Mouse (Mus musculus) stomach, embryonic 14.5 days (tissue): ENCODE results near the gene Msi1. TPM values are rescaled to one million over a fixed set of nuclear protein-coding genes. Genes with fewer than 3 reads are reported as not detected.
"Not testable (repeated sequence)": the region's sequence is repeated elsewhere in the genome, so short reads cannot be mapped to it uniquely, and the experiment has no call there.

Experiments
- ATAC-seq: fragments of 200-750 bp; cut with Nextera tagmentation; 2 replicates; pipeline ENCODE4 v1.8.0; 2017; ENCODE audit warnings: low read depth, moderate TSS enrichment; ENCODE audit not compliant: insufficient number of reproducible peaks, insufficient read depth, low FRiP score
- H3K27ac ChIP-seq: fragments of 300-500 bp; sonication (generic); 2 replicates; pipeline ENCODE4 v1.5.1; 2014; ENCODE audit warnings: mild to moderate bottlenecking, low read length, moderate library complexity, mixed read lengths
- H3K27me3 ChIP-seq: fragments of 300-500 bp; sonication (generic); 2 replicates; pipeline ENCODE4 v1.6.1; 2014; ENCODE audit warnings: low read length, control low read depth, mixed read lengths; ENCODE audit not compliant: control insufficient read depth, insufficient read depth
- H3K36me3 ChIP-seq: fragments of 300-500 bp; sonication (generic); 2 replicates; pipeline ENCODE4 v1.6.1; 2014; ENCODE audit warnings: mild to moderate bottlenecking, control low read depth, low read length, moderate library complexity, mixed read lengths; ENCODE audit not compliant: control insufficient read depth, insufficient read depth
- H3K4me1 ChIP-seq: fragments of 300-500 bp; sonication (generic); 2 replicates; pipeline ENCODE4 v1.6.1; 2014; ENCODE audit warnings: low read length, control low read depth, mixed read lengths; ENCODE audit not compliant: control insufficient read depth, insufficient read depth
- H3K4me2 ChIP-seq: fragments of 300-500 bp; sonication (generic); replicated peaks from 2 replicates; pipeline ENCODE4 v1.6.1; 2014; ENCODE audit warnings: low read depth, low read length, control low read depth
- H3K4me3 ChIP-seq: fragments of 300-500 bp; sonication (generic); 2 replicates; pipeline ENCODE4 v1.5.1; 2014; ENCODE audit warnings: low read depth, low read length, control low read depth
- H3K9ac ChIP-seq: fragments of 300-500 bp; sonication (generic); replicated peaks from 2 replicates; pipeline ENCODE4 v1.6.1; 2014; ENCODE audit warnings: low read depth, mild to moderate bottlenecking, control low read depth, low read length, moderate library complexity, mixed read lengths
- H3K9me3 ChIP-seq: fragments of 300-500 bp; sonication (generic); 2 replicates; pipeline ENCODE4 v1.6.1; 2016; ENCODE audit warnings: low read depth, low read length, control low read depth; ENCODE audit not compliant: control insufficient read depth
- WGBS: fragments of 180-500 bp; shearing (Covaris S2); extraction: QIAGEN DNeasy Blood & Tissue Kit; methylation state at CpG from one replicate; pipeline ENCODE4 v1.1.7; 2014; 5-methylcytosine and 5-hydroxymethylcytosine counted together
- polyA plus RNA-seq: library from polyadenylated mRNA; unstranded; fragments of >200 nt; fragmentation: Nextera tagmentation; extraction: Ambion mirVana; gene quantifications from 2 replicates; pipeline ENCODE4 v1.2.1, GENCODE M21; 2014

Msi1 gene
- polyA plus RNA-seq, 1 experiment from 2014 or later, result 17.2 TPM

GRCm38 (mm10) chr5:115436421-115437124 lies 7.2 kb downstream of the Msi1 start:
- WGBS, result under 1% methylated on average over 43 of the region's 43 CpGs
- Histone ChIP-seq H3K9ac (peak overlapping the region; percentile 48), H3K4me3 (peak overlapping the region; percentile 31), H3K27ac (peak overlapping the region; percentile 96), H3K9me3 (no peaks in the 10 kb centered on the region), H3K4me2 (peak overlapping the region; percentile 64), H3K4me1 (peaks cover 41% of the 10 kb centered on the region), H3K27me3 (no peaks in the 10 kb centered on the region), H3K36me3 (peaks cover 10% of the 10 kb centered on the region)
- peak; percentile 89 for ATAC-seq

GRCm38 (mm10) chr5:115437242-115437944 lies 8.0 kb downstream of the Msi1 start:
- H3K36me3 ChIP-seq, result peaks cover 10% of the 10 kb centered on the region
- WGBS, result 59% methylated on average over 7 of the region's 7 CpGs
- H3K9ac ChIP-seq, result peak overlapping the region; percentile 48; the same call in 1 of the 2 replicates
- H3K4me3 ChIP-seq, result no peak overlapping the region
- no peaks in the 10 kb centered on the region for H3K27me3 ChIP-seq
- H3K4me2 ChIP-seq, result peak overlapping the region; percentile 64
- no peak for ATAC-seq
- H3K4me1 ChIP-seq, result peaks cover 33% of the 10 kb centered on the region
- H3K27ac ChIP-seq, result peak overlapping the region; percentile 96
- no peaks in the 10 kb centered on the region for H3K9me3 ChIP-seq

GRCm38 (mm10) chr5:115437945-115438315 lies 8.5 kb downstream of the Msi1 start:
- Histone ChIP-seq H3K4me3 (no peak overlapping the region), H3K9ac (no peak overlapping the region), H3K27me3 (no peaks in the 10 kb centered on the region), H3K4me2 (no peak overlapping the region), H3K9me3 (no peaks in the 10 kb centered on the region), H3K4me1 (peaks cover 33% of the 10 kb centered on the region), H3K27ac (peak overlapping the region; percentile 21; the same call in 1 of the 2 replicates), H3K36me3 (peaks cover 15% of the 10 kb centered on the region)
- WGBS, result 36% methylated on average over 2 of the region's 2 CpGs
- ATAC-seq, result no peak

GRCm38 (mm10) chr5:115438667-115439066 lies 9.3 kb downstream of the Msi1 start:
- no peak overlapping the region for H3K9ac ChIP-seq
- H3K27me3 ChIP-seq, result no peaks in the 10 kb centered on the region
- no peak overlapping the region for H3K4me2 ChIP-seq
- H3K36me3 ChIP-seq, result peaks cover 18% of the 10 kb centered on the region
- H3K4me1 ChIP-seq, result peaks cover 33% of the 10 kb centered on the region
- no peak overlapping the region for H3K27ac ChIP-seq
- H3K4me3 ChIP-seq, result no peak overlapping the region
- 62% methylated on average over 7 of the region's 7 CpGs for WGBS
- ATAC-seq, result no peak
- no peaks in the 10 kb centered on the region for H3K9me3 ChIP-seq

- H3K36me3 ChIP-seq, result peaks cover 43% of the 10 kb centered on the region
- 39% methylated on average over 14 of the region's 14 CpGs for WGBS
- H3K4me3 ChIP-seq, result no peak overlapping the region
- no peak overlapping the region for H3K27ac ChIP-seq
- 0 out of 2 replicates have a peak, but pooled peaks have one; percentile 10 for ATAC-seq
- H3K4me2 ChIP-seq, result no peak overlapping the region
- H3K9ac ChIP-seq, result no peak overlapping the region
- H3K27me3 ChIP-seq, result no peaks in the 10 kb centered on the region
- no peaks in the 10 kb centered on the region for H3K9me3 ChIP-seq
- peaks cover 10% of the 10 kb centered on the region; the same call in 1 of the 2 replicates for H3K4me1 ChIP-seq
Measured at GRCm38 (mm10) chr5:115441205-115441849, 11.9 kb downstream of the Msi1 start.

GRCm38 (mm10) chr5:115442663-115443062 lies 13.3 kb downstream of the Msi1 start:
- not testable (repeated sequence) for H3K4me3 ChIP-seq, ATAC-seq, H3K9me3 ChIP-seq, H3K4me2 ChIP-seq, H3K9ac ChIP-seq, H3K27me3 ChIP-seq, H3K4me1 ChIP-seq, H3K27ac ChIP-seq
- 81% methylated on average over 5 of the region's 5 CpGs for WGBS
- peaks cover 56% of the 10 kb centered on the region for H3K36me3 ChIP-seq

- Histone ChIP-seq H3K27me3 (no peaks in the 10 kb centered on the region), H3K27ac (no peak overlapping the region), H3K36me3 (peaks cover 58% of the 10 kb centered on the region), H3K9me3 (no peaks in the 10 kb centered on the region), H3K4me1 (no peaks in the 10 kb centered on the region), H3K4me3 (no peak overlapping the region), H3K9ac (no peak overlapping the region), H3K4me2 (no peak overlapping the region)
- no peak for ATAC-seq
- 92% methylated on average over 11 of the region's 11 CpGs for WGBS
Measured at GRCm38 (mm10) chr5:115444130-115444529, 14.7 kb downstream of the Msi1 start.

- no peaks in the 10 kb centered on the region for H3K4me1 ChIP-seq
- no peak overlapping the region for H3K27ac ChIP-seq
- H3K4me3 ChIP-seq, result no peak overlapping the region
- no peak for ATAC-seq
- no peaks in the 10 kb centered on the region for H3K27me3 ChIP-seq
- H3K36me3 ChIP-seq, result peaks cover 73% of the 10 kb centered on the region
- 84% methylated on average over 17 of the region's 17 CpGs for WGBS
- H3K9me3 ChIP-seq, result no peaks in the 10 kb centered on the region
- no peak overlapping the region for H3K4me2 ChIP-seq
- H3K9ac ChIP-seq, result no peak overlapping the region
Measured at GRCm38 (mm10) chr5:115447108-115447507, 17.7 kb downstream of the Msi1 start.
